Comparison of ENCODE assay signal across 8 mouse cellular contexts in genomic region chr15:94520205-94520900, GRCm38 (mm10). TPM values are rescaled to one million over a fixed set of nuclear protein-coding genes. Genes with fewer than 3 reads are reported as not detected.
DNase-seq lines count a peak whose midpoint lies in the region; ATAC-seq lines count a peak whose summit lies in the region.

No protein-coding gene starts in this region.

- ATAC-seq in cerebellum, adult (ENCODE audit: insufficient number of reproducible peaks, low FRiP score, low TSS enrichment): no peak
- peak; percentile 71 for ATAC-seq in intestine, embryonic 15.5 days

- H3K9ac ChIP-seq in intestine, embryonic 15.5 days: no peak overlapping the region

- H3K27ac ChIP-seq in intestine, embryonic 15.5 days: no peak overlapping the region

- no peak overlapping the region for H3K4me3 ChIP-seq in intestine, embryonic 15.5 days (replicated peaks)

- H3K4me2 ChIP-seq in intestine, embryonic 15.5 days (replicated peaks): no peak overlapping the region

- no peaks in the 10 kb centered on the region for H3K4me1 ChIP-seq in intestine, embryonic 15.5 days (replicated peaks)

- WGBS in intestine, embryonic 15.5 days: 40% methylated on average over 9 of the region's 9 CpGs

- no peaks in the 10 kb centered on the region for H3K9me3 ChIP-seq in intestine, embryonic 15.5 days

- peak; percentile 29 to 42 for DNase-seq in cerebellum, adult 18-20 months
- DNase-seq in ovary, postnatal 14 days (ENCODE audit: low spot score): peak; percentile 25
- no peak for DNase-seq in ovary, adult 18-20 months (ENCODE audit: low spot score)
- peak; percentile 87 for DNase-seq in embryo, embryonic 10.5 days (ENCODE audit: low spot score)
- DNase-seq in mesoderm, embryonic 11.5 days (ENCODE audit: low read depth, low spot score): peak; percentile 80
- no peak for DNase-seq in testis, postnatal 14 days (ENCODE audit: low spot score)

- H3K27me3 ChIP-seq in intestine, embryonic 15.5 days (replicated peaks): no peaks in the 10 kb centered on the region

- H3K36me3 ChIP-seq in intestine, embryonic 15.5 days: no peaks in the 10 kb centered on the region

RNA-seq across cellular contexts. Expression of gene Pus7l, which starts 23.0 kb away (rescaled TPM):
- polyA plus RNA-seq in intestine, embryonic 15.5 days (2015; fragmentation: Nextera tagmentation; extraction: Ambion mirVana): 8.4 and 9.8 TPM in 2 replicates

RNA-seq across cellular contexts. Expression of gene Irak4, which starts 23.1 kb away (rescaled TPM):
- 14.8 and 16.3 TPM in 2 replicates for polyA plus RNA-seq in intestine, embryonic 15.5 days (2015; fragmentation: Nextera tagmentation; extraction: Ambion mirVana)

RNA-seq across cellular contexts. Expression of gene Adamts20, which starts 55.1 kb away (rescaled TPM):
- 2.2 and 2.5 TPM in 2 replicates for polyA plus RNA-seq in intestine, embryonic 15.5 days (2015; fragmentation: Nextera tagmentation; extraction: Ambion mirVana)

Comparison
In these comparisons a context has a peak if more than half of its experiments do, and no peak if none do; other contexts are left out.
1. DNase-seq: peak in cerebellum, adult 18-20 months (2 of 2), ovary, postnatal 14 days (single experiment), embryo, embryonic 10.5 days (single experiment) and mesoderm, embryonic 11.5 days (single experiment); none in ovary, adult 18-20 months (single experiment) and testis, postnatal 14 days (single experiment).